9 mouse cellular contexts compared by ENCODE assay signal in the genomic region with DNA sequence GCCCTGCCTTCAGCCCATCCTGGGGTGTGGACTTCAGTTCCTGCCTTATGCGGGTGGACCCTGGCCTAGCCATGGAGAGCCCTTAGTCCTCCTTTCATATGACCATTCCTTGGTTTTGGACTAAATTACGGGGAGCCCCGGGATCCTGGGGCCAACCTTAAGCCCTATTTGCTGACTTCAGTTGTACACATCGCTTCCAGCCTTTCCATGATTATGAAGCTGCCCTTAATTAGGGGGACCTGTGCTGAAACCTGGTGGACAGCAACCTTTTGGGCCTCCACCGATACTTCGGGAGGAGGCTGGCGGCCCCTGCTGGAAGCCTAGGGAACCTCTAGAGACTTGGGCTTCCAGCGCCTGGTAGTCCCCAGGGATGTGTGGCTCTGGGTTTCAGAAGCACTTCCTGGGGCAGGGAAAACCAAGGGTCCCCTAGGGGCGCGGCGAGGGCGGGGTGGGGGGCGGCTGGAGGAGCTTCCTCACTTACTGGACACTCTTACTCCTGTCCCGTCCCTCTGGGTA. TPM values are rescaled to one million over a fixed set of nuclear protein-coding genes. Genes with fewer than 3 reads are reported as not detected.
DNase-seq lines count a peak whose midpoint lies in the region; ATAC-seq and TF ChIP-seq lines count a peak whose summit lies in the region.
"Had no signal": no experiment of that assay in that cellular context is flagged by ENCODE, and none has a peak within 500 bp of the region (broad histone marks: within the 10 kb centered on the region; RNA-seq: fewer than 3 reads in every experiment).

No protein-coding gene starts in this region.

- no peak for TF ChIP-seq POLR2A in kidney, adult 2 months (IDR thresholded peaks at IDR 0.05; ENCODE audit: low read depth, low read length)
- TF ChIP-seq POLR2A in olfactory bulb, adult 2 months (IDR thresholded peaks at IDR 0.05; ENCODE audit: insufficient read depth, low read depth, low read length), result no peak

- WGBS in liver, embryonic 12.5 days (ENCODE audit: insufficient replicate concordance), result 4% methylated on average over 14 of the region's 14 CpGs
- WGBS in forebrain, embryonic 15.5 days, result 4% methylated on average over 14 of the region's 14 CpGs
- WGBS in kidney, adult 2 months, result 4% methylated on average over 14 of the region's 14 CpGs
- 4% methylated on average over 14 of the region's 14 CpGs for WGBS in limb, embryonic 13.5 days
- 12% methylated on average over 14 of the region's 14 CpGs for WGBS in olfactory bulb, adult 2 months

- H3K4me3 ChIP-seq in liver, embryonic 12.5 days, result no peak overlapping the region
- no peak overlapping the region for H3K4me3 ChIP-seq in forebrain, embryonic 15.5 days
- H3K4me3 ChIP-seq in kidney, adult 2 months (ENCODE audit: insufficient read depth, low read depth, low read length), result no peak overlapping the region
- no peak overlapping the region for H3K4me3 ChIP-seq in limb, embryonic 13.5 days
- H3K4me3 ChIP-seq in olfactory bulb, adult 2 months (ENCODE audit: insufficient read depth, low read depth, low read length), result no peak overlapping the region

- no peak overlapping the region for H3K9ac ChIP-seq in liver, embryonic 12.5 days
- no peak overlapping the region for H3K9ac ChIP-seq in forebrain, embryonic 15.5 days (replicated peaks)
- no peak overlapping the region for H3K9ac ChIP-seq in limb, embryonic 13.5 days
- H3K9ac ChIP-seq: embryonic facial prominence, embryonic 12.5 days had no signal

- peaks cover 8% of the 10 kb centered on the region; the same call in 1 of the 2 replicates for H3K4me1 ChIP-seq in liver, embryonic 12.5 days
- H3K4me1 ChIP-seq in forebrain, embryonic 15.5 days, result peaks cover 20% of the 10 kb centered on the region
- H3K4me1 ChIP-seq in kidney, adult 2 months (ENCODE audit: control insufficient read depth, insufficient read depth, low read length), result no peaks in the 10 kb centered on the region
- H3K4me1 ChIP-seq in limb, embryonic 13.5 days, result peaks cover 7% of the 10 kb centered on the region; the same call in 1 of the 2 replicates
- peaks cover 3% of the 10 kb centered on the region; the same call in 1 of the 2 replicates for H3K4me1 ChIP-seq in olfactory bulb, adult 2 months (ENCODE audit: control insufficient read depth, insufficient read depth, low read length)

- no peak for ATAC-seq in liver, embryonic 12.5 days
- ATAC-seq in forebrain, embryonic 15.5 days (replicated peaks), result peak; percentile 66; the same call in 1 of the 2 replicates
- ATAC-seq in limb, embryonic 13.5 days (ENCODE audit: low FRiP score, low read depth), result 0 out of 2 replicates have a peak, but pooled peaks have one; percentile 16

- H3K27me3 ChIP-seq in liver, embryonic 12.5 days (replicated peaks), result peaks cover 96% of the 10 kb centered on the region
- H3K27me3 ChIP-seq in forebrain, embryonic 15.5 days, result peaks cover 18% of the 10 kb centered on the region
- no peaks in the 10 kb centered on the region for H3K27me3 ChIP-seq in kidney, adult 2 months (replicated peaks; ENCODE audit: control insufficient read depth, insufficient read depth, low read length)
- H3K27me3 ChIP-seq in limb, embryonic 13.5 days, result peaks cover 97% of the 10 kb centered on the region

- H3K9me3 ChIP-seq in liver, embryonic 12.5 days (replicated peaks), result no peaks in the 10 kb centered on the region
- no peaks in the 10 kb centered on the region for H3K9me3 ChIP-seq in forebrain, embryonic 15.5 days
- no peaks in the 10 kb centered on the region for H3K9me3 ChIP-seq in limb, embryonic 13.5 days
- H3K9me3 ChIP-seq: embryonic facial prominence, embryonic 12.5 days had no signal

- peak; percentile 58 for DNase-seq in liver
- peak; percentile 72 for DNase-seq in adrenal gland, postnatal 25 days
- DNase-seq in kidney, adult 2 months, result peak; percentile 51
- peak; percentile 28 for DNase-seq in yolk sac, embryonic 10.5 days (ENCODE audit: low spot score)

- peak; percentile 61 for TF ChIP-seq CTCF in kidney, adult 2 months (conservative IDR thresholded peaks at IDR 0.05; ENCODE audit: insufficient read depth, insufficient read length, low read depth, low read length)
- TF ChIP-seq CTCF in olfactory bulb, adult 2 months (IDR thresholded peaks at IDR 0.05; ENCODE audit: insufficient read depth, low read depth, low read length), result peak; percentile 79

- no peak overlapping the region for H3K27ac ChIP-seq in liver, embryonic 12.5 days
- H3K27ac ChIP-seq in forebrain, embryonic 15.5 days (replicated peaks), result no peak overlapping the region
- no peak overlapping the region for H3K27ac ChIP-seq in kidney, adult 2 months (ENCODE audit: insufficient read depth, low read depth, low read length)
- H3K27ac ChIP-seq in limb, embryonic 13.5 days, result no peak overlapping the region
- H3K27ac ChIP-seq in olfactory bulb, adult 2 months (ENCODE audit: insufficient read depth, low read depth, low read length), result no peak overlapping the region
- H3K27ac ChIP-seq: embryonic facial prominence, embryonic 12.5 days had no signal

- H3K4me2 ChIP-seq in liver, embryonic 12.5 days, result no peak overlapping the region
- no peak overlapping the region for H3K4me2 ChIP-seq in forebrain, embryonic 15.5 days (replicated peaks)
- H3K4me2 ChIP-seq in limb, embryonic 13.5 days (replicated peaks), result no peak overlapping the region

- no peaks in the 10 kb centered on the region for H3K36me3 ChIP-seq in liver, embryonic 12.5 days
- H3K36me3 ChIP-seq in forebrain, embryonic 15.5 days, result no peaks in the 10 kb centered on the region
- no peaks in the 10 kb centered on the region for H3K36me3 ChIP-seq in kidney, adult 2 months (ENCODE audit: control insufficient read depth, insufficient read depth, low read length)
- no peaks in the 10 kb centered on the region for H3K36me3 ChIP-seq in limb, embryonic 13.5 days
- H3K36me3 ChIP-seq: embryonic facial prominence, embryonic 12.5 days had no signal

RNA-seq across cellular contexts. Expression of a gene that starts 34.8 kb away (rescaled TPM):
- polyA plus RNA-seq in liver, embryonic 12.5 days (2016; fragmentation: Nextera tagmentation; extraction: Ambion mirVana), result 11.0 TPM in 2 replicates
- 3.5 and 4.2 TPM in 2 replicates for total RNA-seq in adrenal gland, postnatal 25 days (2021)
- 14.6 and 15.2 TPM in 2 replicates for polyA plus RNA-seq in forebrain, embryonic 15.5 days (2015; fragmentation: Nextera tagmentation; extraction: Ambion mirVana)
- 14.7 and 15.0 TPM in 2 replicates for polyA plus RNA-seq in kidney, adult 2 months (2012; rRNA removed)
- polyA plus RNA-seq in limb, embryonic 13.5 days (2015; fragmentation: Nextera tagmentation; extraction: Ambion mirVana), result 137 and 145 TPM in 2 replicates
- not detected in 2 replicates for polyA plus RNA-seq in olfactory bulb, adult 2 months (2012; ENCODE audit: insufficient read depth, insufficient read length, low replicate concordance, missing spikeins)

RNA-seq across cellular contexts. Expression of a gene that starts 42.5 kb away (rescaled TPM):
- polyA plus RNA-seq in liver, embryonic 12.5 days (2016; fragmentation: Nextera tagmentation; extraction: Ambion mirVana), result not detected in 2 replicates
- not detected in 2 replicates for total RNA-seq in adrenal gland, postnatal 25 days (2021)
- 0.24 and 0.25 TPM in 2 replicates for polyA plus RNA-seq in forebrain, embryonic 15.5 days (2015; fragmentation: Nextera tagmentation; extraction: Ambion mirVana)
- not detected in 2 replicates for polyA plus RNA-seq in kidney, adult 2 months (2012; rRNA removed)
- polyA plus RNA-seq in limb, embryonic 13.5 days (2015; fragmentation: Nextera tagmentation; extraction: Ambion mirVana), result 0.08 and 0.11 TPM in 2 replicates
- polyA plus RNA-seq in olfactory bulb, adult 2 months (2012; ENCODE audit: insufficient read depth, insufficient read length, low replicate concordance, missing spikeins), result not detected in 2 replicates
- polyA plus RNA-seq: embryonic facial prominence, embryonic 12.5 days had no signal

RNA-seq across cellular contexts. Expression of a gene that starts 42.5 kb away (rescaled TPM):
- not detected in 2 replicates for polyA plus RNA-seq in liver, embryonic 12.5 days (2016; fragmentation: Nextera tagmentation; extraction: Ambion mirVana)
- total RNA-seq in adrenal gland, postnatal 25 days (2021), result not detected in 2 replicates
- 0.42 and 0.45 TPM in 2 replicates for polyA plus RNA-seq in forebrain, embryonic 15.5 days (2015; fragmentation: Nextera tagmentation; extraction: Ambion mirVana)
- polyA plus RNA-seq in kidney, adult 2 months (2012; rRNA removed), result 0.19 TPM in 1 of 2 replicates, not detected in the other
- polyA plus RNA-seq in limb, embryonic 13.5 days (2015; fragmentation: Nextera tagmentation; extraction: Ambion mirVana), result not detected in 2 replicates
- not detected in 2 replicates for polyA plus RNA-seq in olfactory bulb, adult 2 months (2012; ENCODE audit: insufficient read depth, insufficient read length, low replicate concordance, missing spikeins)
- polyA plus RNA-seq: embryonic facial prominence, embryonic 12.5 days had no signal

RNA-seq across cellular contexts. Expression of a gene that starts 43.7 kb away (rescaled TPM):
- polyA plus RNA-seq in liver, embryonic 12.5 days (2016; fragmentation: Nextera tagmentation; extraction: Ambion mirVana), result not detected in 2 replicates
- total RNA-seq in adrenal gland, postnatal 25 days (2021), result not detected in 2 replicates
- polyA plus RNA-seq in forebrain, embryonic 15.5 days (2015; fragmentation: Nextera tagmentation; extraction: Ambion mirVana), result not detected in 2 replicates
- not detected in 2 replicates for polyA plus RNA-seq in kidney, adult 2 months (2012; rRNA removed)
- polyA plus RNA-seq in limb, embryonic 13.5 days (2015; fragmentation: Nextera tagmentation; extraction: Ambion mirVana), result not detected in 2 replicates
- polyA plus RNA-seq in olfactory bulb, adult 2 months (2012; ENCODE audit: insufficient read depth, insufficient read length, low replicate concordance, missing spikeins), result not detected in 2 replicates

Comparison
In these comparisons a context has a peak if more than half of its experiments do, and no peak if none do; other contexts are left out.
1. RNA of a gene that starts 34.8 kb away (polyA plus RNA-seq): 137 to 145 TPM in limb, embryonic 13.5 days, 14.7 to 15.0 TPM in kidney, adult 2 months, 14.6 to 15.2 TPM in forebrain, embryonic 15.5 days and 11.0 TPM in liver, embryonic 12.5 days; not detected in olfactory bulb, adult 2 months; every median in the first group is over 10 times any median in the second.
2. Peak in every context shown above with its lines, with median percentiles within 50 percentile points of each other: DNase-seq.